Mouse (Mus musculus): ENCODE data around the gene Gm42906.

The Gm42906 gene

GRCm38 (mm10) chr5:151116192-151116887, 311.6 kb downstream of the Gm42906 start:
- DNase-seq (ENCODE audit: extremely low spot score, low read depth, low spot score): no peak

- no peak for DNase-seq (ENCODE audit: extremely low spot score, low read depth, low spot score)
Measured at GRCm38 (mm10) chr5:151112743-151113142, 315.2 kb downstream of the Gm42906 start.

GRCm38 (mm10) chr5:151111080-151111871, 316.7 kb downstream of the Gm42906 start:
- no peak for DNase-seq (ENCODE audit: extremely low spot score, low read depth, low spot score)

- no peak for DNase-seq (ENCODE audit: extremely low spot score, low read depth, low spot score)
Measured at GRCm38 (mm10) chr5:151110461-151110908, 317.5 kb downstream of the Gm42906 start.

- DNase-seq (ENCODE audit: extremely low spot score, low read depth, low spot score): no peak
Measured at GRCm38 (mm10) chr5:151109822-151110221, 318.1 kb downstream of the Gm42906 start.

GRCm38 (mm10) chr5:151108955-151109354, 319.0 kb downstream of the Gm42906 start:
- no peak for DNase-seq (ENCODE audit: extremely low spot score, low read depth, low spot score)

- no peak for DNase-seq (ENCODE audit: extremely low spot score, low read depth, low spot score)
Measured at GRCm38 (mm10) chr5:151108291-151108897, 319.6 kb downstream of the Gm42906 start.

GRCm38 (mm10) chr5:151106841-151107240, 321.1 kb downstream of the Gm42906 start:
- DNase-seq (ENCODE audit: extremely low spot score, low read depth, low spot score): no peak

GRCm38 (mm10) chr5:151105054-151105971, 322.6 kb downstream of the Gm42906 start:
- no peak for DNase-seq (ENCODE audit: extremely low spot score, low read depth, low spot score)

GRCm38 (mm10) chr5:151104354-151105053, 323.5 kb downstream of the Gm42906 start:
- no peak for DNase-seq (ENCODE audit: extremely low spot score, low read depth, low spot score)

GRCm38 (mm10) chr5:151103284-151103683, 324.7 kb downstream of the Gm42906 start:
- no peak for DNase-seq (ENCODE audit: extremely low spot score, low read depth, low spot score)

- DNase-seq (ENCODE audit: extremely low spot score, low read depth, low spot score): no peak
Measured at GRCm38 (mm10) chr5:151102262-151102661, 325.7 kb downstream of the Gm42906 start.

- DNase-seq (ENCODE audit: extremely low spot score, low read depth, low spot score): no peak
Measured at GRCm38 (mm10) chr5:151096012-151096411, 332.0 kb downstream of the Gm42906 start.

- no peak for DNase-seq (ENCODE audit: extremely low spot score, low read depth, low spot score)
Measured at GRCm38 (mm10) chr5:151092886-151093665, 334.9 kb downstream of the Gm42906 start.

GRCm38 (mm10) chr5:151090996-151091395, 337.0 kb downstream of the Gm42906 start:
- DNase-seq (ENCODE audit: extremely low spot score, low read depth, low spot score): no peak

- no peak for DNase-seq (ENCODE audit: extremely low spot score, low read depth, low spot score)
Measured at GRCm38 (mm10) chr5:151089201-151089600, 338.8 kb downstream of the Gm42906 start.

- DNase-seq (ENCODE audit: extremely low spot score, low read depth, low spot score): no peak
Measured at GRCm38 (mm10) chr5:151086425-151087202, 341.3 kb downstream of the Gm42906 start.

GRCm38 (mm10) chr5:151085749-151086148, 342.2 kb downstream of the Gm42906 start:
- DNase-seq (ENCODE audit: extremely low spot score, low read depth, low spot score): no peak

- DNase-seq (ENCODE audit: extremely low spot score, low read depth, low spot score): no peak
Measured at GRCm38 (mm10) chr5:151080276-151080675, 347.7 kb downstream of the Gm42906 start.

All from hindlimb bud, embryonic 11.5 days (tissue).